Mouse (Mus musculus): Measurements from ENCODE around the gene Sytl3.
"Not testable (repeated sequence)": the region's sequence is repeated elsewhere in the genome, so short reads cannot be mapped to it uniquely, and the experiment has no call there.

The Sytl3 gene

GRCm38 (mm10) chr17:6658801-6659200 lies at the start of gene Sytl3:
Gene Sytl3, plus strand, starts transcription at chr17:6659093.
- DNase-seq, result not testable (repeated sequence)

- DNase-seq, result not testable (repeated sequence)
Observed at GRCm38 (mm10) chr17:6613524-6613923, 45.4 kb upstream of the Sytl3 start.

GRCm38 (mm10) chr17:6614316-6614715 lies 44.6 kb upstream of the Sytl3 start:
- not testable (repeated sequence) for DNase-seq

- DNase-seq, result not testable (repeated sequence)
Observed at GRCm38 (mm10) chr17:6616731-6617130, 42.2 kb upstream of the Sytl3 start.

- not testable (repeated sequence) for DNase-seq
Observed at GRCm38 (mm10) chr17:6617689-6618400, 41.0 kb upstream of the Sytl3 start.

- not testable (repeated sequence) for DNase-seq
Observed at GRCm38 (mm10) chr17:6619271-6619670, 39.6 kb upstream of the Sytl3 start.

GRCm38 (mm10) chr17:6620035-6620434 lies 38.9 kb upstream of the Sytl3 start:
- DNase-seq, result not testable (repeated sequence)

GRCm38 (mm10) chr17:6620730-6621451 lies 38.0 kb upstream of the Sytl3 start:
- DNase-seq, result not testable (repeated sequence)

- not testable (repeated sequence) for DNase-seq
Observed at GRCm38 (mm10) chr17:6621976-6622375, 36.9 kb upstream of the Sytl3 start.

GRCm38 (mm10) chr17:6624926-6625558 lies 33.9 kb upstream of the Sytl3 start:
- not testable (repeated sequence) for DNase-seq

- DNase-seq, result not testable (repeated sequence)
Observed at GRCm38 (mm10) chr17:6630398-6630797, 28.5 kb upstream of the Sytl3 start.

- DNase-seq, result not testable (repeated sequence)
Observed at GRCm38 (mm10) chr17:6632850-6633249, 26.0 kb upstream of the Sytl3 start.

GRCm38 (mm10) chr17:6635781-6636180 lies 23.1 kb upstream of the Sytl3 start:
- not testable (repeated sequence) for DNase-seq

- DNase-seq, result no peak
Observed at GRCm38 (mm10) chr17:6636861-6637260, 22.0 kb upstream of the Sytl3 start.

- not testable (repeated sequence) for DNase-seq
Observed at GRCm38 (mm10) chr17:6637434-6637833, 21.5 kb upstream of the Sytl3 start.

GRCm38 (mm10) chr17:6638444-6638843 lies 20.4 kb upstream of the Sytl3 start:
- DNase-seq, result not testable (repeated sequence)

- not testable (repeated sequence) for DNase-seq
Observed at GRCm38 (mm10) chr17:6639486-6639885, 19.4 kb upstream of the Sytl3 start.

GRCm38 (mm10) chr17:6640044-6640637 lies 18.8 kb upstream of the Sytl3 start:
- not testable (repeated sequence) for DNase-seq

GRCm38 (mm10) chr17:6640771-6641429 lies 18.0 kb upstream of the Sytl3 start:
- DNase-seq, result peak in 1 of 2 experiments; percentile 46

- not testable (repeated sequence) for DNase-seq
Observed at GRCm38 (mm10) chr17:6644210-6644609, 14.7 kb upstream of the Sytl3 start.

- not testable (repeated sequence) for DNase-seq
Observed at GRCm38 (mm10) chr17:6644673-6645072, 14.2 kb upstream of the Sytl3 start.

- not testable (repeated sequence) for DNase-seq
Observed at GRCm38 (mm10) chr17:6645668-6646067, 13.2 kb upstream of the Sytl3 start.
